Mouse (Mus musculus): ENCODE data around the gene Wnt3.

DNA sequence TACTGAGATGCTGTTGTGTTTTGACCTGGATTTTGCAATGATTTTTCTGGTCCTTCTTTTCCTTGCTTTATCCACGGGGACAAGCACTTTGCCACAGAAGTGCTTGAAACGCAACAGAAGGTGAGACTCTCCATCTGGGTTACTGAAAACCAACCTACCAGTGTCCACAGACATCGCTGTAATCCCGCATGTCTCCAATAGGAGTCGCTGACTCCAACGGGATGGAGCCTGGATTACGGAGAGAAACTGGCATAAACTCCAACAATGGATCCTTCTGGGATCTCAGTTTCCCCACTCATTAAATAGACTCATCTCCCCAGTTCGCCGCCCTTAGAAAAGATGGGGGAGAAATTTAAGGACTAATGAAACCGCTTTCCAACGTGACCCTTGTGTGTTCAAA lies 15.9 kb upstream of the Wnt3 start:
- no peak for TF ChIP-seq FLI1 (IDR thresholded peaks at IDR 0.05; ENCODE audit: low read length)
- no peak for TF ChIP-seq GATA1 (IDR thresholded peaks at IDR 0.05; ENCODE audit: borderline replicate concordance, low read length)

Data from megakaryocyte, embryonic 14.5 days (primary cell).